Mouse (Mus musculus) right cerebral cortex, adult 2 months (tissue): ENCODE results near the gene Ksr1.

ENCODE experiments used
- DNase-seq, 2 experiments: peaks; one replicate each; pipeline ENCODE4 v3.0.0; 2021 to 2022; ENCODE audit warnings: low spot score in 2 of 2

The Ksr1 gene

DNA sequence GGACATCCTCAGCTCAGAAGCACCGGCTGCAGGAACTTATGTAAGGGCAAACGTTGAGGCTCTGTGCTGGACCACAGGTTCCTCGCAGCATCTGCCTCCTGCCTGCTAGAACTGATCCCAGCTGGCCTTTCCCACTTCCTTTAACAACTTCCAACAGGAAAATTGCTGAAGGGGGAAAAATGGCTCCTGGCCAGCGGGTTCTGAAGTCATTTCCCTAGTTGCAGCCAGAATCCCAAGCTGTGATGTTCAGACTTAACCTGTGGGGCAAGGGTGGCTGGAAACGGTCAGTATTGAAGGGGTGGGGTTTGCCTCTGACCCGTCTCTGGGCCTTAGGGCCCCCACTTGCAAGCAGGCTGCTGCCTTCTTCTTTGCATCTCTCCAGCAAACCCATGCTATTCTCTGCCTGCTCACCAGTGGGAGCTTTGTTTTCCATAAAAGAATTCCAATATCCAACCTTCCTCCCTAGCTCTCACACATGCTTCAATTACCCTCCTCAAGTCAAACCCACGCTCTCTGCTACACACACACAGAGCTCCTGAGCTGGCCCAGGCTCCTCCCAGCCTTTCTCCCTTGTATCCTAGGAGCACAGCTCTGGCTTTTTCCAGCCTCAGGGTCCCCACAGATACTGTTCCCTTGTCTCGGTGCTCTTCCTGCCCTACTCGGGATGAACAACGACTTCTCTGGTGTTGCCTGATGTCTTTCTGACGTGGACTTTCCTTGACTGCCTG, 80.6 kb downstream of the Ksr1 start:
- DNase-seq: no peak

DNA sequence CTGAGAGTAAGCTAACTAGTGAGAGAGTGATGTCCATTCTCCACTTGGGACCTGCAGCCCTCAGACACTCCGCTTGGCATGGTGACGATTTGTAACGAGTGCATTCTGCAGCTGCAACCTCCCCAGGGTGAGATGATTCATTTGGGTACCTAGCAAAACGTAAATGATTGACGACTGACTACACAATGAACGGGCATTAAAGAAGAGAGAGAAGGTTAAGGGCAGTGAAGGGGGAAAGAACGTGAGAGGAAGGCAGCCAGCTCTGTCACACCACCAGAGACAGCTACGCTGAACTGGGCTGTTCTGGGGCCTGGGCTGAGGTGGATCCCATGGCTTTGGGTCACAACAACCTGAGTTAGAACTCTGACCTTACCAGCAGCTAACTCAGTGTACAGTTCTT, 81.9 kb downstream of the Ksr1 start:
- no peak for DNase-seq

DNA sequence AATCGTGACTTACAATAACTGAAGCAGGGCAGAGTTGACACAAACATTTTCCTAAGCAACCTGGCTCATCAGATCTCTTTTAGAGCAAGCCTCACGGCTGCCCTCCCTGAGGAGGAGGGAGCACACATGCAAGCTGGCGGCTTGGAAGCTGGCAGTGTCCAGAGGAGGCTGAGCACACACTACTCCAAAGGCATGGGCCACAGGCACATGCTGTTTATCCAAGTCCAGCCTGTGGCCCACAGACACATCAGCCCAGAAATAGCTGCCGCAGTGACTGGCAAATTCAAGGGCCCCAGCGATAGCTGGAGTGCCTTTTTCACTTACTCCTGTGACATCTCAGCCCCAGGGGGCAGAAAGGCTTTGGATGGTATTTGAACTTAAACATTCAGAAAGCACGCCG, 82.6 kb downstream of the Ksr1 start:
- DNase-seq: no peak

DNA sequence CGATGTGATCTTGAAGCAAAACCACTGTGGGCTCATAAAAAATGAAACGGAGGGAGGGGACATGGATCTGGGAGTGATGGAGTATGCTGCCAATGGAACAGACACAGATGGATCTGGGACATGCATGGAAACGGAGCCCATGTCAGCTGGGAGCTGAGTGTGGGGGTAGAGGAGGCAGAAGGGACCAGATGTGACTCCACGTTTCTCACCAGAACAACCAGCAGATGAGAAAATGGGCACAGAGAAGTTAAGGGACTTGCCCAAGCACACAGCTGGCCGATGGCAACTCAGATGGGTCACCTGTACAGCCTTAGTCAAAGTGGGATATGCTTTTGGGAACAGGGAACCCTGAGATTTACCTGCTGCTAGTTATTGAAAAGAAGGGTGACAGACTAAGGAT, 83.3 kb downstream of the Ksr1 start:
- DNase-seq: no peak

DNA sequence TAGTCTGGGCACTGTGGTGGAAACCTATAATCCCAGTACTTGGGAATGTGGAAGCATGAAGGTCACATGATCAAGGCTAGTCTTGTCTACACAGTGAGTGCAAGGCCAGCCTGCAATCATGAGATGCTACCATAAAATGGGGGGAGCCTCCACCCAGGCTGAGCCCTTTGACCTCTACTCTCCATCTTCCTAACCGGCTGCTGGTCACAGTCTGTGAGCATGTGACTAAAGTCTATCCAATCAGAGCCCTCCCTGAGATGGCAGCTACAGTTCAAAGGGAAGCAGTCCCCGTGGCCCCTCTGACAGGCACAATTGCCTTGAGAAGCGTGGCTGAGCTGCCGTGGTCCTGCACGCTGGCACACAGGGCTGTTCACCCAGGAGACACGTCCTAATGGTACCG, 84.4 kb downstream of the Ksr1 start:
- no peak for DNase-seq

DNA sequence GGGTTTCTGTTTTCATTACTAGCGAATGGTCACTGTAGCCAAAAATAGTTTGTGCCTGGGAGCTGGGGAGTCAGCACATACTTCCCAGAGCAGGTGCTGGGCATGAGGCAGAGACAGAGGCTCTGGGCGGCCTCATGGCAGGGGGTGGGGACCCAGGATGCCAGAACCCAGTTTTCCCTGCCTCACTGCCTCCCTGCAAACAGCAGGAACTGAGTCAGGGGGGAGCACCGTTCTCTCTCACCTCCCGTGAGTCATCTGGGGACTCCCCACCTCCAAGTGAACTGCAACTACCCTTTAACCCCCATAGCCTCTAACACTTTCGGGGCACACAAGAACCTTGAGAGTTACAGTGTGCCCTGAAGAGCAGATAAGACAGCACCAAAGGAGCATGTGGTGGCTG, 86.4 kb downstream of the Ksr1 start:
- no peak for DNase-seq

DNA sequence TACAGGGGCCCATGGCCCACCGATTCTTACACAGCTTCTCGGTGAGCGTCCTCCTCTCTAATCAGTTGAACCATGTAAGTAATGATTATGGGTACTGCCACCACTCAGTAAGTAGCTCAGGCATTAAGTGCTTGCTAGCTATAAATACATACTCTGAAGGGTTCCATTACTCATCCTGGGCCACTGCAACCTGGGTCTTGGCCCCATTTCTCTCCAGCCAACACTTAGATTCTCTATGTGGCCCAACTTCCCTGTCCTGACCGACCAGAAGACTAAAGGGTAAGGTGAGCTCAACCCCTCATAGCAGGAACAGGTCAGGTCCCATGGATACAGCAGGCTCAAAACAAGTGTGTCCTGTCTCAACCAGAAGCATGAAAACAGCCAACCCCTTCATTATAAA, 87.1 kb downstream of the Ksr1 start:
- DNase-seq: no peak

DNA sequence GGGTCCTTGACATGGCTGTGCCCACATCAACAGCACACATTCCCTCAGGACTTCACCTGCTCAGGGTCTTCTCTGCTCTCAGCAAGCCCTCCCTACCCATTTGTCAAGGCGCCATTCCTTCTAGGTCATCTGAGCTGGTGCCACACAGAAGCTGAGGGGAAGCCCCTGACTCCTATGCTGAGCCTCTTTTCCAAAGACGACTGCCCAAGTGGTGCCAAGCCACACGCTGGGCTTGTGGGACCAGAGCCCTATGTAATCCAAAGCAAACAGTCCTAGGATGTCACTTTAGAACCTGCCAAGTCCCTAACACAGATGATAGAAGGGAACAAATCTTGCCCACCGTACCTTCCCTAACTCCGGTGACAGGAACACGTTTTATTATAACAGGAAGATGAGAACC, 87.6 kb downstream of the Ksr1 start:
- DNase-seq: no peak

DNA sequence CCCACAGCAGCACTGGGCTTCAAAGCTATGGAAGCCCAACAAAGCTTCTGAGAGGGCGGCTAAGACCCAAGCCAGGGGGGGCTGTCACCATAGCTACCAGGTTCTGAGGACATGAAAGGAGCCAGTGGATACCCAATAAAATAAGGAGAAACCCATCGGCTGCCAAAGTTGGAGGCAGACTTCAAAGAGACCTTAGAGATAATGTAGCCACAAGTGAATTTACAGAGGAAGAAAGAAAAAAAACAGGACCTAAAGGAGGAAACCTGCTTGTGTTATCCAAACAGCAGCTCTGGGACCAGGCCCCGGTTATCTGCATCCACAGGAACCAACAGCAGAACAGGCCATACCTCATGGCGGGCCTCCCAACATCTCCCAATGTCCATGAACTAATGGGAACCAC, 88.4 kb downstream of the Ksr1 start:
- no peak for DNase-seq

DNA sequence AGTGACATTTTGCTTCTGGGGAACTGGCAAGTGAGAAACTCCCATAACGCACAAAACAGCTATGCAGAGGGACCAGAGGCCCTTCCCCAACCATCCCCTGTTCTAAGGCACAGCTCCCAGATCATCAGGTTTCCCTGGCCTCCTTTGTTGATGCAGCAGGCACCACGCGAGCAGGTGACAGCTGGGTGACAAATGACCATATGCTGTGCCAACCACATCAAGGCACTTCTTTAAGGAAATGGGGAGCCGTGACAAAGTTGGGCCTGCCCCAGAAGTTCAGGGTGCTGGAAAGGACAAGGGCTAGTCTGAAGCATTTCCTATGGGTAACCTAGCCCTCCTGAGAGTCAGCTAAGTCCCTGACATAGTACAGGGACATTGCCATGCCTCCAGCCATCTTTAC, 89.3 kb downstream of the Ksr1 start:
- DNase-seq: no peak

DNA sequence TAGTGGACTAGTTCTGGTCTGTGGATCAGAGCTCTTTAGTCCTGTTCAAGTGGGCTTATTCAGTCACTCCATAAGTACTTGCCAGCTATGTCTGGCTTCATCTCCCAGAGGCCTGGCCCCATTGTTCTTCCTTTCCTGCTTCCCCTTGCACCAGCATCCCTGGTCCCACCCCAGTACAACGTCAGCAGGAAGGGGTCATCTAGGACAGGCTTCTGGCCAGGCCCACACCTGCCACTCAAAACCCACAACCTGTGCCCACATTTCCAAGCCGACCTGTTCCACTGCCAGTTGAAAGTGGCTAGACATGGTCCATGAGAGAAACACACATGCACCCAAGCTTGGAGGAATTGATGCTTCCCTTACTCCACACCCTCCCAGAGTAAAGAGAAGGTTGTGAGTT, 90.2 kb downstream of the Ksr1 start:
- DNase-seq: no peak

DNA sequence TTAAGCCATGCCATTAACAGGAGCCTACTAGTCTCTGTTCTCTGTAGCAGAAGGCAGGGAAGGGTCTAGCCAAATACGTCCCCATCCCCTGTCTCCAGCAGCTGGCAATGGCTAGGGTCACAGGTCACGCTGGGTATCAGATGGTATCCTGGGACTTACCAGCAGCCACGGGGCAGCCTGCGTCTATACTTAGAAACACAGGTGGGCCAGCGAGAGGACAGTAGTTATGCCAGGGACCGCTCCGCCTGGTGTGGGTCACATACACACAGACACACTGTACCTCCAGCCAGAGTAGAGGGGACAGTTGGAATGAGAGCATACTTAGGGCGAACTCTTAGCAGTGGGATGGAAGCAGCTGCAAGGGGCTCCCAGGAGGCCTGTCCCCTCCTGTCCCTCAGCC, 91.0 kb downstream of the Ksr1 start:
- no peak for DNase-seq

DNA sequence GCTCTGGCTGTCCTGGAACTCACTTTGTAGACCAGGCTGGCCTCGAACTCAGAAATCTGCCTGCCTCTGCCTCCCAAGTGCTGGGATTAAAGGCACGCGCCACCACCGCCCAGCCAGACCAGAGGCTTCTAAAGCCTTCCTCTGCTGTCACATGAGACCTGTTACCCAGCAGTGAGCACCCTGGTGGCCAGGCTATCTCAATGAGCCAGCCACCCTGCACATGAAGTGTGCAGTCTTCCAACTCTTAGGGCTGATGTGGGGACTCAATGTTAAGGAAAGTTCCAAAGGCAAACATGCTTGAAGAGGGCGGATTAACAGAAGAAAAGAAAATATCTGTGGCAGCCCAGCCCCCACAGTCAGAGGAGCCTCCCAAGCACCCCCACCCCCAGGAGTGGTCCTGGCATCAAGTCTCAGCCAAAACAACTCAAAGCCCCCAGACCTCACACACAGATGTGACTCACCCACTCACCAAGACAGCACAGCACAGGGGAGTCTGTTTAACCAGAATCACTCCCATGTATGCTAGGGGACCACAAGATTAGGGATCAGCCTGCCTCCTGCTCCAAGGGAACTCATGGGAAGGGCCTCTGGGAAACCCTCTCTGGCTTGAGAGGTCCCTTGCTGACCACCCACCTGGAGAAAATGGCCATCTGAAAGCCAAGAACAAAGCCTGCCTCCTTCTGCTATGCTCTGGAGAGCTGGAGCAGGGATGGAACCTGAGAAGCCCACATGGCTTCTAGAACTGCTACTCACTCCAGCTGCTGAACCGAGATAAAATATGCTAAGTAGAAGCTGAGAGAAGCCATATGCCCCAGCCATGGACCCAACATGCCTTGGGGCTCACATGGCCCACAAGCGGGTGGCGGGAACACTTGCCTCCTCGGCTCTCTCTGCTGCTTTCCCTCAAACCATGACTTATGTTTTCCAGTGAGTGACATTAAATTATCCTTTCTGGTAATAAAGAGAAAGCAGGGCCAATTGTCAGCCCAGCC, 91.8 kb downstream of the Ksr1 start:
- no peak for DNase-seq

DNA sequence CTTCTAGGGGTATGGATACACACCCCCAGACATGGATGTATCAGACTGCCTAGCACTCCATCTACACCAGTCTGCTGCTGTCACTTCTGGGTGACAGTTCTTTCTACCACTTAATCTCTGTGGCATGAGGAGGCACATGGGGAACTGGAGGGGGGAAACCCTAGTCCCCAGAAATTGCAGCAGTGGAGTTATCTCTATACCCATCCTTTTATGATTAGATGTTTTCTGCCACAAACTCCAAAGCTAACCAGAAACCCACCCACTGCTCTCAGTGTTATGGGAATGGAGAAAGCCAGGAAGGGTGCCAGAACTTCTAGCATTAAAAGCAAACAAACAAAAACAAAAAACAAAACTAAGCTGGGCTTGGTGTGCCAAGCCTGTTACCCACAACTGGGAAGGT, 92.8 kb downstream of the Ksr1 start:
- DNase-seq: no peak

DNA sequence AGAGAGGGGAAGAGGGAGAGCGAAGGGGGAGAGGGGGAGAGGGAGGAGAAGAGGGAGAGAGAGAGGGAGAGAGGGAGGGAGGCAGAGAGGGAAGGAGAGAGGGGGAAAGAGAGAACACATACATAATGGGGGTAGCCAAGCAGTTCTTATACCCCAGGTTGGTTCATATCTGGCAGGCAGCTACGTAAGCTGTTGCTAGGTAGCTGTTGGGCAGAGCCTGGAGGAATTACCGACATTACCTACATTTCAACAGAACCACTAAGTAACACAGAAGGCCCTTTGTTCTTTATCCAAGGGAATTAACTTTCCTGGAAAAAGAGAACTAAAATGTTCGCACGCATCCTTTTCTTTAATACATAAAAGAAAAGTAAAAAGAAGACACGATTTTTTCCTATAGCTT, 93.4 kb downstream of the Ksr1 start:
- no peak for DNase-seq

DNA sequence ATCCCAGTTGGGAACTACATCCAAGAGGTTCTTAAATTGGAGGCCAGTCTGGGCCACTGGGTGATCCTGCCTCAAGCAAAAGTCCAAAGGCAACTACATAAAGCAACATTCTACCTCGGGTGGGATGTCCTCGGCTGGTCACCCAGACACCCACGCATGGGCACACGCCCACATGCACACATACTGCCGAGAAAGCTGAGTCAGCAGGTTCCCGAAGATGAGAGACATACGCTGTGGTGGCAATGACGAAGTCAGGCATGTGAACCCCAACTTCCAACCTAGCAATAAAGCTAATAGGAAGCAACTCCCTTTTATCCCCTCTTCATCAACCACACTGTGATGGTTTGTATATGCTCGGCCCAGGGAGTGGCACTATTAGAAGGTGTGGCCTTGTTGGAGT, 94.7 kb downstream of the Ksr1 start:
- no peak for DNase-seq

DNA sequence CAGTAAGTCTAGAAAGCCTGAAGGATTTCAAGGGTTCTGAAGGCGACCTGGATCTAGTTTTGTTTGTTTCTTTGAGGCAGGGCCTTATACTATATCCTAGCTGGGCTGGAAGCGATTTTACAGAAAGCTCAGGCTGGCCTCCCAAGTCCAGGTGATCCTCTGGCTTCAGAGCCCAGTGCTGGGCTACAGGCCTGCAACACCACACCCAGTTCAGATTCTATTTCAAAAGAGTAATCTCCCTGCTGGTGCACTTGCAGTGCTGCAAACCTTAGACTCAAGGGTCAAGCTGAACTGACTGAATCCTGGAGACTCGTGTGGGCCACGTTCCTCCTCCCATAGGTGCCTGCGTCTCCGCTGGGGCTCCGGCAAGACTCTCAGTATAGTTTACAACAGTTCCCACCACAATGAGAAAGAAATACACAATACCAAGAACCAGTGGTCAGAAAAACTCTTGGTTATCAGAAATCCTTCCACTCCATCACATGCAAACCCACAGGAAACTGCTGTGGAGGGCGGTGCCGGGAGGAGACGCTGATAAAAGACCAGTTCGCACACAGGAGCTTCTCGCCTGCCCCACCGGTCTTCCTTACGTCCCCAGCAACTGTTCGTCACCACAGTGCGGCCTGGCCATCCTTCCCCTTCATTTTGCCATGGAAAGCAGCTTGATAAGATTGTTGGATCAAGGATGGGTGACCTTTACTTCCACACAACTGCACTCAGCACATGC, 95.3 kb downstream of the Ksr1 start:
- DNase-seq: no peak

DNA sequence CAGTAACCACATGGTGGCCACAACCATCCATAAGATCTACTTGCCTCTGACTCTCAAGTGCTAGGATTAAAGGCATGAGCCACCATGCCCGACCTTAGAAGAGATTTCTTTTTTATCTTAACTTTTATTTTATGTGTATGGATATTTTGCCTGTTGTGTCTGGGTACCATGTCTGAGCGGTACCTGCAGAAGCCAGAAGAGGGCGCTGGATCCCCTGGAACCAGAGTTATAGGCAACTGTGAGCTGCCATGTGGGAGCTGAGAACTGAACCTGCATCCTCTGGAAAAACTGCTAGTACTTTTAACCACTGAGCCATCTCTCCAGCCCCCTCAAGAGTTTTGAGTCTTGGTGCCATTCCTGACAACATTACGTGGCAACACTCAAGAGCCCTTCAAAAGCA, 97.3 kb downstream of the Ksr1 start:
- DNase-seq: no peak

DNA sequence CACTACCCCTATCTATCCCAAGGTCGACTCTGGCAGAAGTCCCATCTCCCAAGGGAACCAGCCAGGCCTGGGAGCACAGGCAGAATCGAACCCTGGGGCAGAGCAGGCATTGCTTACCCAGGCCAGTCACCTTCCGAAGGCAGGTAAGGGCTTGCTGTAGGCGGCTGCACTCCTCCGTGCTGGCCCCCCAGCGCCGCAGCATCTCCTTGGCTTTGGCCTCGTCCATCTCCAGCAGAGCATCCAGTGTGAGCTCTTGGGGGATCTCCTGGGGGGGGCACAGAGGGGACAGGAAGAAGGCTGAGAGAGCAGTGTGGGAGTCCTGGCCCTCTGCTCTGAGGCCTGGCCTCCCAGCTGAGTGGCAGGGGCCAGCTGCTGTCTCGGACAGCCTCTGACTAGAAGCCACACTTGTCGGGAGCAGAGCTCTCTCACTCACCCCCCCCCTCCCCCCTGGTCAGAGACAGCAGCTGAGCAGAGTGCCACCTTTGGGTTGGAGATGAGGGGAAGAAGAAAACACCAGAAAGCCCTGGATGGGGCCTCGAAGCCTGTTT, 99.0 kb downstream of the Ksr1 start:
- DNase-seq: no peak

DNA sequence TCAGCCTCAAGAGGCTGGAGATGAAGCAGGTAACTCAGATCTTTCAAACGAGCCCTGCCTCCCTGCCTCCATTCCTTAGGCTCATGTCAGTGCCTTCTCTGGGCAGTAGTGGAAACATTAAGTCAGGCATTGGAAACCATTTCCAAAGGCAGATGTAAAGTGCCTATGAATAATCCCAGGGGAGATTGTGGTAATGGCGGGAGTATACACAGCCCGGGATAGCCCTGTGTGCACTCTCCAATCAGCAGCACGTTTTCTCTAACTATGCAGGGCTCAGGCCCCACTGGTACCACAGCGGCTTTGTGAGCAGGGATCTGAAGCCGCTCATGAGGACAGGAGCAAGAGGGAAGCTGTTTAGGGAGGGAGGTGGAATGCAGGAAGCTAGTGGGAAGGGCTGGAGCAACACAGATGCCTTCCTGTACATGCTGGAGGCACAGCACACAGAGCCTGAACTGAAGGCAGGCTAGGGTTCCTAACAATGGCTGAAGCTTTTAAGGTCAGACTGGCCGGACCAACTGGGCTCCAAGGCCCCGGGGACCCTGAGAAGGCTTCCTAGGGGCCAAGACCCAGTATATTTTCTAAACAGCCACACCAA, 99.5 kb downstream of the Ksr1 start:
- DNase-seq: no peak

DNA sequence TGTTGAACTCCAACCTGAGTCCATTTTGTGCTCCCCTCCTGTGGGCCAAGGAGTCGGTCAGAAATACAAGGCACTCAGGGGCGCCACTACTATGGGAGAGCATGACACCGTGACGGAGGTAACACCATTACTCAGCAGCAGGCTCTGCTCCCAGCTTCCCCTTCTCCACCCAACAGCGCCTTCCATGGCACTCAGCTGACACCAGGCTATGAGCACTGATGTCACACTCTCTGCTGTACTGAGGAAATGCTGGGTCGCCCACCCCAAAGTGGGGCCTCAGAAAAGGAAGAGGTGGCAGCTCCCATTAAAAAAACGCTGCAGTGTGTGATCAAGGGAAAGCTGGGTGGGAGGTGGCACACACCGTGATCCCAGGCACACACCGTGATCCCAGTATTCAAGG, 101.0 kb downstream of the Ksr1 start:
- DNase-seq: no peak

DNA sequence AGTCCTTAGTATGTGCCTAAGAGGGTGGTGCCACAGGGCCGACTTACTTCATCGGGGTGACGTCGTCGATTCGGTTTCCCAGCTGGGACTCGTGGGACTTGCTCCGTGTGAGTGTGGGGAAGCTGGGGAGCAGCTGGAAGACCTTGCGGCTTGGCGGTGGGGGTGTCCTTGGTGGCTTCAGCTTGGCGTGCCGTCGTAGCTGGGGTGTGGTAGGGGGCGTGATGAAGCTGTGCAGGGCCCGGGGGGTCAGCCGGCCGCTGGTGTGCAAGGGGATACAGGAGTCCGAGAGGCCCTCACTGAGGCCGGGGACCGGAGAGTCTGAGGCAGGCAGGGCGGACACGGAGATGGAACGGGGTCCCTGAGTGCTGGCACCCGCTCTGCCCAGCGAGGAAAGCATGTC, 101.4 kb downstream of the Ksr1 start:
- DNase-seq: no peak
